Mouse (Mus musculus) 416B (cell line): ENCODE data around the gene Il15ra.

Source experiments
- DNase-seq: peaks from one replicate; pipeline ENCODE4 v3.0.0; 2011; ENCODE audit warnings: low read depth

Il15ra gene

GRCm38 (mm10) chr2:11710101-11710500 is 5.0 kb downstream of the Il15ra start:
- peak; percentile 77 for DNase-seq

- DNase-seq: no peak
Observed at GRCm38 (mm10) chr2:11712483-11712990, 7.4 kb downstream of the Il15ra start.

- DNase-seq: no peak
Observed at GRCm38 (mm10) chr2:11713021-11713420, 7.9 kb downstream of the Il15ra start.

- no peak for DNase-seq
Observed at GRCm38 (mm10) chr2:11714535-11714934, 9.4 kb downstream of the Il15ra start.

GRCm38 (mm10) chr2:11718573-11718972 is 13.5 kb downstream of the Il15ra start:
- no peak for DNase-seq

GRCm38 (mm10) chr2:11722564-11722963 is 17.5 kb downstream of the Il15ra start:
- no peak for DNase-seq

- DNase-seq: no peak
Observed at GRCm38 (mm10) chr2:11727574-11727973, 22.5 kb downstream of the Il15ra start.

- DNase-seq: peak; percentile 14
Observed at GRCm38 (mm10) chr2:11729091-11729490, 24.0 kb downstream of the Il15ra start.

GRCm38 (mm10) chr2:11732978-11733377 is 27.9 kb downstream of the Il15ra start:
- DNase-seq: no peak

GRCm38 (mm10) chr2:11735853-11736252 is 30.8 kb downstream of the Il15ra start:
- DNase-seq: no peak

- DNase-seq: no peak
Observed at GRCm38 (mm10) chr2:11738794-11739193, 33.7 kb downstream of the Il15ra start.

GRCm38 (mm10) chr2:11739516-11740051 is 34.5 kb downstream of the Il15ra start:
- peak; percentile 81 for DNase-seq

GRCm38 (mm10) chr2:11762541-11762940 is 57.5 kb downstream of the Il15ra start:
- no peak for DNase-seq

GRCm38 (mm10) chr2:11765694-11766093 is 60.6 kb downstream of the Il15ra start:
- DNase-seq: no peak

GRCm38 (mm10) chr2:11766485-11767160 is 61.5 kb downstream of the Il15ra start:
- no peak for DNase-seq

- DNase-seq: no peak
Observed at GRCm38 (mm10) chr2:11767161-11767545, 62.1 kb downstream of the Il15ra start.

GRCm38 (mm10) chr2:11771701-11772100 is 66.6 kb downstream of the Il15ra start:
- DNase-seq: peak; percentile 12

- DNase-seq: no peak
Observed at GRCm38 (mm10) chr2:11772401-11772800, 67.3 kb downstream of the Il15ra start.

GRCm38 (mm10) chr2:11774426-11774825 is 69.3 kb downstream of the Il15ra start:
- DNase-seq: no peak

GRCm38 (mm10) chr2:11775121-11775520 is 70.0 kb downstream of the Il15ra start:
- DNase-seq: no peak

- DNase-seq: peak; percentile 21
Observed at GRCm38 (mm10) chr2:11776415-11776814, 71.3 kb downstream of the Il15ra start.

GRCm38 (mm10) chr2:11777091-11778068 is 72.3 kb downstream of the Il15ra start, which contains the start of the genes Fbh1 and Ankrd16:
Gene Fbh1, minus strand, starts transcription at chr2:11777582.
Gene Ankrd16, plus strand, starts transcription at chr2:11777876.
- DNase-seq: peak; percentile 100
